Mouse (Mus musculus) adrenal gland, adult 10 weeks (tissue): ENCODE results near the gene Bmp8a. TPM values are rescaled to one million over a fixed set of nuclear protein-coding genes. Genes with fewer than 3 reads are reported as not detected.

Source experiments
- polyA plus RNA-seq: library from polyadenylated mRNA; stranded (reverse); fragments of 350-450 nt; fragmentation: Illumina TruSeq; extraction: RNeasy Lipid Tissue Mini Kit (QIAGEN cat#74804); gene quantifications from one replicate; pipeline ENCODE4 v1.2.3, GENCODE M21; 2014; ENCODE audit warnings: low read depth, low replicate concordance

Bmp8a gene
- polyA plus RNA-seq: not detected

DNA sequence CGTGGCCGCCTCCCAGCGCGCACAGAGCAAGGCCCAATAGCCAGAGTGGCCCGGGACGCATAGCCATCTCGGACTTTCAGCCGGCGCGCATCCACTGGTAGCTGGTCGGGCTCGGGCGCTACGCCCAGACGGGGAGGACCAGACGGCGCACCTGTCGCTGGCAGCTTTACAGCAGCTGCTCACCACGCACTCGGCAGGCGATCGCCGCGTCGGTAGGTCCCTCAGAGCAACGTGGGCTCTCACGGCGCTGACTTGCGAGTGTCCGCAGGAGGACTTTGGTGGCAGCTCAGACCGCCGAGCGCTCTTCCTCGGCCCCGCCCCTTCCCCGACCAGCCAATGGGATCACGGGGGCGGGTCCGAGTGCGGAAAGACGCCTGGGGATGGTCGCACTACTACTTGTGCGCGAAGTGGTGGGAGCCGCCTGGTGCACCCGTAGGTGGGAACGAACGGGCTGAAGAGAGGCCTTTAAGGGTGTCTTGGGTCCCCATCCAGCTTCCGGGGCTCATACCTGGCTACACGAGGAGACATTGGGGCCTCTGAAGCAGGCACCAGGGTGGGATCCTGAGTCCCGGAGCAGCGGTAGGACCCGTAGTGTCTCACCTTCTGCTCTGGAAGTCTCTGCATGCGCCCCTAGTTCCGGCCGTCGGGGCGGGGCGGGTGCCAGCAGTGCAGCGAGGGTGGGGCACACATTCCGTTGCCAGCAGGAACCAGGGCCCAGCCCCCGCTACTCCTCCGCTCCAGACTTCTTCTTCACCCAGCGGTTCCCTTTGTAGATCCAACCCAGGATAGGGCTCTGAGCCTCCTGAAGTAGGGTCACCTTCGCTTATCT is at the start of gene Bmp8a:
Bmp8a (minus strand) TSS at position 611 of the 829 bp plus-strand sequence.

DNA sequence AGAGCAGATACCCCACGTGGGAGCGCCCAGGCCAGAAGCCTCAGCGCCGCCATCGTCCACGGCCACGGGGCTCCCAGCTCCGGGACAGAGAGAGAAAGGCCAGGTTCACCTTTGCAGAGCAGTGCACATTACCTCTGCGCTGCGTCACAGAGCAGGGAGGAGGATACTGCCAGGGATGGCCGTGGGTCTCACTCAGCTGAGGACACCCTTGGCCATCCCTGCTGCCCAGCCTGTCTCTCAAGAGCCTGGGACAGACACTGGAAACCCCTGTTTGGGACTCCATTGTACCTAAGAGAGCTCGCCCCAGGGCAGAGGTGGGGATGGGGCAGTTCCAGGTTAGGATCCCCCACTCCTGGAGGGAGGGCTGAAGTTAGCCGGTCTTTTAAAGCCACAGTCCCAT is 19.5 kb downstream of the Bmp8a start, which contains the start of gene Oxct2a:
Oxct2a (minus strand) TSS at position 101 of the 400 bp plus-strand sequence.

Other genes with a start within 250 kb of the Bmp8a start
- not detected for gene Bmp8b, start 238.1 kb downstream of the Bmp8a start, polyA plus RNA-seq
- not detected for gene Oxct2b, start 227.0 kb downstream of the Bmp8a start, polyA plus RNA-seq
- gene Ppie, start 203.3 kb downstream of the Bmp8a start, polyA plus RNA-seq: 24.7 TPM
- 2.1 TPM for gene Hpcal4, start 160.0 kb downstream of the Bmp8a start, polyA plus RNA-seq
- 2.0 TPM for gene Nt5c1a, start 141.7 kb downstream of the Bmp8a start, polyA plus RNA-seq
- gene Heyl, start 109.7 kb downstream of the Bmp8a start, polyA plus RNA-seq: 2.4 TPM
- 27.8 TPM for gene Pabpc4, start 80.9 kb downstream of the Bmp8a start, polyA plus RNA-seq
- not detected for gene Oxct2a, start 19.6 kb downstream of the Bmp8a start, polyA plus RNA-seq